Comparison of ENCODE assay signal across 8 mouse cellular contexts in the genomic region with DNA sequence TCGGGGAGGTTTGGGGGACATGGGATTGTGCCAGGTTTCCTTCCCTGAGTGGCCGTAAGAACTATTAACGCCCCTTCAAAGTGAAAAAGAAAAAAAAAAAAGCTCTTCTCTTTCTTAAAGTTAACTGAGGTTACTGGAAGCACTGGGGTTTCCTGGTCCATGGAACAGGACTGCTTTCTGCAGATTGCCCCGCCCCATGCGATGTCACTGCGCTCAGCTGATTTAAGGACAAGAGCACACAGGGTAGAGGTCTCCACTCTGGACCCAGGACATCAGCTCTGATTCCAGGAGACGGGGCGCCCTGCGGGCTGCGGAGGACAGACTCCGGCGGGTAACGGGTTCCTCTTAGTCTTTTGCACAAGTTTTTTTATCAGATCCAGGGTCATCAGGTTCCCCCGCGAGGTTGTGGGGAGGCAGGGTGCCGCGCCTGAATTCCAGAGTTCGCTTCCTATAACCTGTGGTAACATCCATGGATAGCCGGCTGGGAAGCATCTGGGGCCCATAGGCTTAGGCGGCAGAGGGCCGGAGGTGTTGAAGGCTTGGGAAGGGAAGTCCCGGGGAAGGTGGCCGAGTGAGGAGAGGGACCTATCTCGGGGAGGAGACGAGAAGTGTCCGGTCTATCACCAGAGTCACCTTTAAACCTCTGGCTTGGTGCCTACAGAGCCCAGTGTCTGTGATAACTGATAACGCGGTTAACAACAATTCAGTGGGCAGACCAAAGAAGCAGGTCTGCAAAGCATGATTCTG. TPM values are rescaled to one million over a fixed set of nuclear protein-coding genes. Genes with fewer than 3 reads are reported as not detected.
DNase-seq lines count a peak whose midpoint lies in the region; ATAC-seq and TF ChIP-seq lines count a peak whose summit lies in the region.

No protein-coding gene starts in this region.

- no peaks in the 10 kb centered on the region for H3K36me3 ChIP-seq in heart, embryonic 12.5 days
- no peaks in the 10 kb centered on the region for H3K36me3 ChIP-seq in kidney, embryonic 15.5 days
- H3K36me3 ChIP-seq in stomach, embryonic 15.5 days, result no peaks in the 10 kb centered on the region

- no peak for TF ChIP-seq CTCF in brain, embryonic 14.5 days (IDR thresholded peaks at IDR 0.05; ENCODE audit: borderline replicate concordance, extremely low read depth, insufficient read depth, insufficient read length)

- H3K27ac ChIP-seq in heart, embryonic 12.5 days (ENCODE audit: poor library complexity, severe bottlenecking), result 0 out of 2 replicates have a peak overlapping the region, but pooled peaks have one; percentile 11
- H3K27ac ChIP-seq in kidney, embryonic 15.5 days, result peak overlapping the region; percentile 76
- H3K27ac ChIP-seq in stomach, embryonic 15.5 days, result no peak overlapping the region

- 3% methylated on average over 28 of the region's 28 CpGs for WGBS in heart, embryonic 12.5 days
- WGBS in kidney, embryonic 15.5 days, result 7% methylated on average over 28 of the region's 28 CpGs
- WGBS in stomach, embryonic 15.5 days, result 6% methylated on average over 28 of the region's 28 CpGs

- peak overlapping the region; percentile 69 for H3K4me2 ChIP-seq in heart, embryonic 12.5 days
- H3K4me2 ChIP-seq in kidney, embryonic 15.5 days, result peak overlapping the region; percentile 51
- peak overlapping the region; percentile 37 for H3K4me2 ChIP-seq in stomach, embryonic 15.5 days

- DNase-seq in ES-CJ7 (ENCODE audit: low read depth, low spot score), result peak; percentile 48
- peak; percentile 6 for DNase-seq in brain, embryonic 14.5 days (ENCODE audit: low read depth)
- DNase-seq in lung, postnatal 25 days (ENCODE audit: low spot score), result peak; percentile 80
- DNase-seq in cerebellum, postnatal 4 days (ENCODE audit: low spot score in 2 of 2), result no peak

- H3K4me3 ChIP-seq in heart, embryonic 12.5 days, result peak overlapping the region; percentile 42
- H3K4me3 ChIP-seq in kidney, embryonic 15.5 days (replicated peaks), result peak overlapping the region; percentile 37
- H3K4me3 ChIP-seq in stomach, embryonic 15.5 days (replicated peaks), result peak overlapping the region; percentile 14

- 0 out of 2 replicates have a peak, but pooled peaks have one; percentile 73 for ATAC-seq in heart, embryonic 12.5 days (ENCODE audit: insufficient number of reproducible peaks, low FRiP score)
- ATAC-seq in kidney, embryonic 15.5 days (replicated peaks; ENCODE audit: low FRiP score), result no peak
- no peak for ATAC-seq in stomach, embryonic 15.5 days (ENCODE audit: insufficient read depth, low FRiP score, low read depth)
- no peak for ATAC-seq in erythroid progenitor cell, adult 5-6 weeks (replicated peaks; ENCODE audit: low FRiP score, poor library complexity, severe bottlenecking)

- TF ChIP-seq POLR2A in brain, embryonic 14.5 days (IDR thresholded peaks at IDR 0.05; ENCODE audit: borderline replicate concordance, extremely low read depth, insufficient read depth, insufficient read length, poor library complexity, severe bottlenecking), result no peak

- no peaks in the 10 kb centered on the region for H3K9me3 ChIP-seq in heart, embryonic 12.5 days (replicated peaks)
- H3K9me3 ChIP-seq in kidney, embryonic 15.5 days (replicated peaks), result no peaks in the 10 kb centered on the region
- H3K9me3 ChIP-seq in stomach, embryonic 15.5 days, result no peaks in the 10 kb centered on the region

- peaks cover 16% of the 10 kb centered on the region for H3K4me1 ChIP-seq in heart, embryonic 12.5 days (replicated peaks)
- H3K4me1 ChIP-seq in kidney, embryonic 15.5 days, result peaks cover 10% of the 10 kb centered on the region
- H3K4me1 ChIP-seq in stomach, embryonic 15.5 days, result peaks cover 13% of the 10 kb centered on the region; the same call in 1 of the 2 replicates

- peak overlapping the region; percentile 32 for H3K9ac ChIP-seq in heart, embryonic 12.5 days
- H3K9ac ChIP-seq in kidney, embryonic 15.5 days, result no peak overlapping the region
- no peak overlapping the region for H3K9ac ChIP-seq in stomach, embryonic 15.5 days

- H3K27me3 ChIP-seq in heart, embryonic 12.5 days (replicated peaks), result peaks cover 19% of the 10 kb centered on the region; the same call in 1 of the 2 replicates
- peaks cover 64% of the 10 kb centered on the region for H3K27me3 ChIP-seq in kidney, embryonic 15.5 days
- H3K27me3 ChIP-seq in stomach, embryonic 15.5 days (replicated peaks), result peaks cover 34% of the 10 kb centered on the region

RNA-seq across cellular contexts. Expression of a gene that starts 0.9 kb away (rescaled TPM):
- 0.57 and 1.0 TPM in 2 replicates for polyA plus RNA-seq in brain, embryonic 14.5 days (2012; rRNA removed)
- 2.5 and 2.7 TPM in 2 replicates for polyA plus RNA-seq in heart, embryonic 12.5 days (2016; fragmentation: Nextera tagmentation; extraction: Ambion mirVana)
- 7.4 and 9.8 TPM in 2 replicates for polyA plus RNA-seq in kidney, embryonic 15.5 days (2015; fragmentation: Nextera tagmentation; extraction: Ambion mirVana)
- 2.4 and 2.5 TPM in 2 replicates for polyA plus RNA-seq in stomach, embryonic 15.5 days (2015; fragmentation: Nextera tagmentation; extraction: Ambion mirVana)
- total RNA-seq in erythroid progenitor cell, adult 5-6 weeks (2015; ENCODE audit: low replicate concordance), result 4.6 and 7.6 TPM in 2 replicates
- 4.5 and 5.5 TPM in 2 replicates for total RNA-seq in erythroid progenitor cell, adult 5-6 weeks (2017; ENCODE audit: low replicate concordance)

RNA-seq across cellular contexts. Expression of a gene that starts 39.6 kb away (rescaled TPM):
- polyA plus RNA-seq in brain, embryonic 14.5 days (2012; rRNA removed), result 2.3 TPM in 2 replicates
- polyA plus RNA-seq in heart, embryonic 12.5 days (2016; fragmentation: Nextera tagmentation; extraction: Ambion mirVana), result 19.9 and 20.3 TPM in 2 replicates
- polyA plus RNA-seq in kidney, embryonic 15.5 days (2015; fragmentation: Nextera tagmentation; extraction: Ambion mirVana), result 18.6 and 20.7 TPM in 2 replicates
- polyA plus RNA-seq in stomach, embryonic 15.5 days (2015; fragmentation: Nextera tagmentation; extraction: Ambion mirVana), result 23.8 and 26.8 TPM in 2 replicates
- 6.8 and 10.1 TPM in 2 replicates for total RNA-seq in erythroid progenitor cell, adult 5-6 weeks (2015; ENCODE audit: low replicate concordance)
- 6.0 and 6.1 TPM in 2 replicates for total RNA-seq in erythroid progenitor cell, adult 5-6 weeks (2017; ENCODE audit: low replicate concordance)

RNA-seq across cellular contexts. Expression of a gene that starts 41.7 kb away (rescaled TPM):
- polyA plus RNA-seq in brain, embryonic 14.5 days (2012; rRNA removed), result 1.1 and 1.5 TPM in 2 replicates
- 199 and 203 TPM in 2 replicates for polyA plus RNA-seq in heart, embryonic 12.5 days (2016; fragmentation: Nextera tagmentation; extraction: Ambion mirVana)
- 6.0 and 7.1 TPM in 2 replicates for polyA plus RNA-seq in kidney, embryonic 15.5 days (2015; fragmentation: Nextera tagmentation; extraction: Ambion mirVana)
- polyA plus RNA-seq in stomach, embryonic 15.5 days (2015; fragmentation: Nextera tagmentation; extraction: Ambion mirVana), result 2.5 and 2.6 TPM in 2 replicates
- not detected in 2 replicates for total RNA-seq in erythroid progenitor cell, adult 5-6 weeks (2015; ENCODE audit: low replicate concordance)
- total RNA-seq in erythroid progenitor cell, adult 5-6 weeks (2017; ENCODE audit: low replicate concordance), result not detected in 2 replicates

RNA-seq across cellular contexts. Expression of a gene that starts 43.8 kb away (rescaled TPM):
- 59.1 and 92.3 TPM in 2 replicates for polyA plus RNA-seq in brain, embryonic 14.5 days (2012; rRNA removed)
- 20.0 and 22.0 TPM in 2 replicates for polyA plus RNA-seq in heart, embryonic 12.5 days (2016; fragmentation: Nextera tagmentation; extraction: Ambion mirVana)
- 34.9 and 40.0 TPM in 2 replicates for polyA plus RNA-seq in kidney, embryonic 15.5 days (2015; fragmentation: Nextera tagmentation; extraction: Ambion mirVana)
- polyA plus RNA-seq in stomach, embryonic 15.5 days (2015; fragmentation: Nextera tagmentation; extraction: Ambion mirVana), result 30.7 and 31.1 TPM in 2 replicates
- 2.5 and 7.1 TPM in 2 replicates for total RNA-seq in erythroid progenitor cell, adult 5-6 weeks (2015; ENCODE audit: low replicate concordance)
- 1.1 and 2.6 TPM in 2 replicates for total RNA-seq in erythroid progenitor cell, adult 5-6 weeks (2017; ENCODE audit: low replicate concordance)

Comparison
In these comparisons a context has a peak if more than half of its experiments do, and no peak if none do; other contexts are left out.
1. DNase-seq: peak in ES-CJ7 (single experiment), brain, embryonic 14.5 days (single experiment) and lung, postnatal 25 days (single experiment); none in cerebellum, postnatal 4 days (0 of 2).
2. RNA of a gene that starts 41.7 kb away (polyA plus RNA-seq): 199 to 203 TPM in heart, embryonic 12.5 days; 6.0 to 7.1 TPM in kidney, embryonic 15.5 days, 2.5 to 2.6 TPM in stomach, embryonic 15.5 days and 1.1 to 1.5 TPM in brain, embryonic 14.5 days; every median in the first group is over 10 times any median in the second.
3. Peak in every context shown above with its lines, with median percentiles within 50 percentile points of each other: H3K4me2 ChIP-seq and H3K4me3 ChIP-seq.